Mouse (Mus musculus): ENCODE measurements at regions not wholly inside any gene's neighbourhood (a gene's known extent, or its start where the extent isn't known, plus 50 kb on each side); places are given as distances from the start of the nearest gene placed in this dataset.

DNA sequence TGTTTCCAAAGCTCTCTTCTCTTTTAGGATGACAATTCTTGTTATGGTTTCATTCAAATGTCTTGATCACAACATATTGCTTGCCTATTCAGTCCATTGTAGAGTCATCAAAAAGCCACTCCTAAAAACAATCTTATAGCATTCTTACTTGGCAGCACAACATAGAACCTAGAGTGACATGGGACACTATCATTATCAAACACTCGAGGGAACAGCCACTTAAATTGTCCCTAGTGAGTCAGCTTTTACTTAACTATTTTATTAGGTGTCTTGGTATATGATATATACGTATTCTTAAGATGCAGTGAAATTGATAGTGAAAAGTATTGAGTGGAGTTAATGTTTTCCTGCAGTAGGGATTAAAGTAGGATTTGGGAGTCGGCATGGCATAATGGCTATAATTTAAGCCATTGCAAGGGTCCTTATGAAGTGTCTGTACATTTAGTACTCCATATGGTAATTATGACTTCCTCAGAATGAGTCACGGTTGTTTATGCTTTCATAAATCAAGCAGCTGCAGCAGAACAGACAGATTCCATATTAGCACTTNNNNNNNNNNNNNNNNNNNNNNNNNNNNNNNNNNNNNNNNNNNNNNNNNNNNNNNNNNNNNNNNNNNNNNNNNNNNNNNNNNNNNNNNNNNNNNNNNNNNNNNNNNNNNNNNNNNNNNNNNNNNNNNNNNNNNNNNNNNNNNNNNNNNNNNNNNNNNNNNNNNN is 153.6 kb downstream of the Trim52 start:
- TF ChIP-seq POLR2A (IDR thresholded peaks at IDR 0.05; ENCODE audit: insufficient read length, low read depth) (no peak), E2F4 (IDR thresholded peaks at IDR 0.05; ENCODE audit: insufficient read depth) (no peak), CEBPB (IDR thresholded peaks at IDR 0.05; ENCODE audit: insufficient read depth, poor library complexity, severe bottlenecking) (no peak), TCF3 (IDR thresholded peaks at IDR 0.05; ENCODE audit: insufficient read length, low read depth) (no peak), POLR2AphosphoS2 (IDR thresholded peaks at IDR 0.05; ENCODE audit: insufficient read length, low read depth) (no peak), USF1 (IDR thresholded peaks at IDR 0.05; ENCODE audit: low read depth) (no peak), MYOG (IDR thresholded peaks at IDR 0.05; ENCODE audit: control insufficient read depth in 1 of 3, insufficient read depth in 1 of 3, insufficient read length in 2 of 3, low read depth in 2 of 3) (no peak), MAX (IDR thresholded peaks at IDR 0.05; ENCODE audit: low read depth) (no peak), REST (IDR thresholded peaks at IDR 0.05; ENCODE audit: insufficient read depth, insufficient read length) (no peak), TCF12 (IDR thresholded peaks at IDR 0.05; ENCODE audit: insufficient read depth, poor library complexity, severe bottlenecking) (no peak), MYOD1 (IDR thresholded peaks at IDR 0.05; ENCODE audit: control insufficient read depth in 1 of 3, insufficient read length in 2 of 3, low read depth in 2 of 3) (no peak)

Data from myocyte (in vitro differentiated cells).